Mouse (Mus musculus): ENCODE results near the gene Fibp.

- no peak for TF ChIP-seq GATA1 (IDR thresholded peaks at IDR 0.05; ENCODE audit: borderline replicate concordance, low read length)
- TF ChIP-seq FLI1 (IDR thresholded peaks at IDR 0.05; ENCODE audit: low read length): no peak
Measured at GRCm38 (mm10) chr19:5455568-5455967, 4.8 kb upstream of the Fibp start.

Data from megakaryocyte, embryonic 14.5 days (primary cell).